In the genomic region with DNA sequence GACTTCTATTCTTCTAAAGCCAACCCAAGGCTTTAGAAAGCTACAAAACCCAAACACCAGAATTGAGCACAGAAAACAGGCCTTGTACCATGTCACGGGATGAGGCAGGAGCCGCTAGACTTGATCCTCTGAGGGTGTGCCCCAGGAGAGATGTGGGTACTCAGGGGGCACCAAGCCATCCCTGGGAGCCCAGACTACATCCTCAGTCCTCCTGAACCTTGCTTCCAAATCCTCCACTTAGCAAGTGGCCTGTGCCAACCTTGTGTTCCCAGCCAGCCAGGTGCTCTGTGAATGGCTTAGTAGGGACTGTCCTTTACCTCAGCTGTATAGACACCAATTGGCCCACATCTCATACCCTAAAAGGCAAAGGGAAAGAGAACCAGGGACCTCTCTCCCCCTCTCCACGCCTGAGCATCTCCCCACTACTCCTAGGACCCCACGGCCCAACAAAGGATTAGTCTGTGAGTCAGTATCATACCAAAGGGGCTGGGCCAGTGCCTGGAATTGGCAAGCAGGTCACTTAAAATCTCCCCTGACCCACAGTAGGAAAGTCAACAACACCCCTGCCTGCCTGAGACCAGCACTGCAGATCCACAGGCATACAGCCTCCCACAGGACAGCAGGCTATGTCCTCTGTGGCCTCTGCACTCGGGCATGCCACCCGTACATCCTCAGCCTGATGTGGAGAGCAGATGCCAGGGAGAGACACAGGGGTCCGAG, we compare ENCODE assay signal across 21 mouse cellular contexts. TPM values are rescaled to one million over a fixed set of nuclear protein-coding genes. Genes with fewer than 3 reads are reported as not detected.
DNase-seq lines count a peak whose midpoint lies in the region; ATAC-seq lines count a peak whose summit lies in the region.
"Had no signal": no experiment of that assay in that cellular context is flagged by ENCODE, and none has a peak within 500 bp of the region (broad histone marks: within the 10 kb centered on the region; RNA-seq: fewer than 3 reads in every experiment).

No protein-coding gene starts in this region.

- 86% methylated on average over 7 of the region's 7 CpGs for WGBS in forebrain, embryonic 10.5 days
- WGBS in forebrain, embryonic 16.5 days: 88% methylated on average over 7 of the region's 7 CpGs
- WGBS in midbrain, embryonic 13.5 days: 86% methylated on average over 7 of the region's 7 CpGs
- WGBS in midbrain, embryonic 11.5 days: 82% methylated on average over 7 of the region's 7 CpGs
- WGBS in liver, embryonic 11.5 days: 75% methylated on average over 7 of the region's 7 CpGs

- peaks cover 97% of the 10 kb centered on the region for H3K4me1 ChIP-seq in forebrain, embryonic 10.5 days
- H3K4me1 ChIP-seq in forebrain, embryonic 16.5 days (replicated peaks; ENCODE audit: control insufficient read depth, insufficient read depth, low read length): peaks cover 18% of the 10 kb centered on the region
- peaks cover 94% of the 10 kb centered on the region for H3K4me1 ChIP-seq in midbrain, embryonic 13.5 days (replicated peaks)
- H3K4me1 ChIP-seq in midbrain, embryonic 11.5 days (ENCODE audit: control insufficient read depth, insufficient read depth, low read length): peaks cover 51% of the 10 kb centered on the region
- no peaks in the 10 kb centered on the region for H3K4me1 ChIP-seq in liver, embryonic 11.5 days (replicated peaks; ENCODE audit: control insufficient read depth, insufficient read depth, low read length)

- peak overlapping the region; percentile 93 for H3K27ac ChIP-seq in forebrain, embryonic 10.5 days
- H3K27ac ChIP-seq in forebrain, embryonic 16.5 days (ENCODE audit: low read length): no peak overlapping the region
- 0 out of 2 replicates have a peak overlapping the region, but pooled peaks have one; percentile 11 for H3K27ac ChIP-seq in midbrain, embryonic 13.5 days
- H3K27ac ChIP-seq in midbrain, embryonic 11.5 days (ENCODE audit: low read depth, low read length): no peak overlapping the region
- no peak overlapping the region for H3K27ac ChIP-seq in liver, embryonic 11.5 days (ENCODE audit: low read depth, low read length)
- H3K27ac ChIP-seq: embryonic facial prominence, embryonic 15.5 days; forebrain, embryonic 15.5 days; heart, embryonic 10.5 days had no signal

- 0 out of 2 replicates have a peak, but pooled peaks cover 5% of the 10 kb centered on the region for H3K9me3 ChIP-seq in forebrain, embryonic 10.5 days
- H3K9me3 ChIP-seq in forebrain, embryonic 16.5 days (ENCODE audit: control insufficient read depth, low read length): no peaks in the 10 kb centered on the region
- H3K9me3 ChIP-seq in midbrain, embryonic 13.5 days: no peaks in the 10 kb centered on the region
- no peaks in the 10 kb centered on the region for H3K9me3 ChIP-seq in midbrain, embryonic 11.5 days (ENCODE audit: control insufficient read depth, low read length)
- no peaks in the 10 kb centered on the region for H3K9me3 ChIP-seq in liver, embryonic 11.5 days (ENCODE audit: control insufficient read depth, low read length)
- H3K9me3 ChIP-seq: embryonic facial prominence, embryonic 15.5 days; forebrain, embryonic 15.5 days; heart, embryonic 10.5 days had no signal

- H3K27me3 ChIP-seq in forebrain, embryonic 10.5 days (ENCODE audit: poor library complexity, severe bottlenecking): peaks cover 98% of the 10 kb centered on the region
- H3K27me3 ChIP-seq in forebrain, embryonic 16.5 days (replicated peaks; ENCODE audit: control insufficient read depth, insufficient read depth, low read length): peaks cover 11% of the 10 kb centered on the region
- peaks cover 44% of the 10 kb centered on the region for H3K27me3 ChIP-seq in midbrain, embryonic 13.5 days
- H3K27me3 ChIP-seq in midbrain, embryonic 11.5 days (ENCODE audit: control insufficient read depth, insufficient read depth, low read length): peaks cover 16% of the 10 kb centered on the region
- H3K27me3 ChIP-seq in liver, embryonic 11.5 days (replicated peaks; ENCODE audit: control insufficient read depth, insufficient read depth, low read length): peaks cover 88% of the 10 kb centered on the region

- H3K4me2 ChIP-seq in forebrain, embryonic 16.5 days (ENCODE audit: low read length): no peak overlapping the region
- no peak overlapping the region for H3K4me2 ChIP-seq in midbrain, embryonic 13.5 days (replicated peaks)
- no peak overlapping the region for H3K4me2 ChIP-seq in midbrain, embryonic 11.5 days
- no peak overlapping the region for H3K4me2 ChIP-seq in liver, embryonic 11.5 days
- H3K4me2 ChIP-seq: embryonic facial prominence, embryonic 15.5 days; forebrain, embryonic 15.5 days had no signal

- H3K9ac ChIP-seq in forebrain, embryonic 16.5 days (replicated peaks; ENCODE audit: low read depth, low read length): no peak overlapping the region
- H3K9ac ChIP-seq in midbrain, embryonic 13.5 days (replicated peaks): peak overlapping the region; percentile 46; the same call in 1 of the 2 replicates
- H3K9ac ChIP-seq in midbrain, embryonic 11.5 days (ENCODE audit: low read length): no peak overlapping the region
- H3K9ac ChIP-seq in liver, embryonic 11.5 days (ENCODE audit: low read depth, low read length): no peak overlapping the region
- H3K9ac ChIP-seq: embryonic facial prominence, embryonic 15.5 days; forebrain, embryonic 15.5 days had no signal

- no peak for ATAC-seq in forebrain, embryonic 16.5 days
- no peak for ATAC-seq in midbrain, embryonic 13.5 days
- ATAC-seq in midbrain, embryonic 11.5 days (ENCODE audit: low FRiP score): no peak
- ATAC-seq in liver, embryonic 11.5 days (replicated peaks; ENCODE audit: low FRiP score): no peak
- ATAC-seq: forebrain, embryonic 15.5 days; hindbrain, embryonic 16.5 days; inflammation-experienced regulatory T-cells, adult 6 months; intestine, postnatal 0 days had no signal

- no peak for DNase-seq in forebrain, embryonic 10.5 days (ENCODE audit: extremely low spot score, low spot score)
- DNase-seq in midbrain, embryonic 11.5 days (ENCODE audit: low spot score, missing footprints): no peak
- peak; percentile 55 to 56 for DNase-seq in cerebellum, postnatal 25 days
- no peak for DNase-seq in liver, embryonic 11.5 days (ENCODE audit: low spot score)
- DNase-seq: adrenal gland, adult 2 months; adrenal gland, postnatal 25 days; embryo, embryonic 11 days; gastrocnemius, postnatal 10 days; heart, adult 18-20 months; heart, postnatal 10 days; heart, postnatal 4 days had no signal

- H3K36me3 ChIP-seq in forebrain, embryonic 10.5 days (replicated peaks): no peaks in the 10 kb centered on the region
- H3K36me3 ChIP-seq in forebrain, embryonic 16.5 days (ENCODE audit: control insufficient read depth, insufficient read depth): no peaks in the 10 kb centered on the region
- H3K36me3 ChIP-seq in midbrain, embryonic 13.5 days: no peaks in the 10 kb centered on the region
- no peaks in the 10 kb centered on the region for H3K36me3 ChIP-seq in midbrain, embryonic 11.5 days (ENCODE audit: control insufficient read depth, insufficient read depth, low read length)
- H3K36me3 ChIP-seq in liver, embryonic 11.5 days (ENCODE audit: control insufficient read depth, insufficient read depth, low read length): no peaks in the 10 kb centered on the region
- H3K36me3 ChIP-seq: embryonic facial prominence, embryonic 15.5 days; forebrain, embryonic 15.5 days; heart, embryonic 10.5 days had no signal

- no peak overlapping the region for H3K4me3 ChIP-seq in forebrain, embryonic 10.5 days
- H3K4me3 ChIP-seq in forebrain, embryonic 16.5 days (replicated peaks; ENCODE audit: low read length): no peak overlapping the region
- no peak overlapping the region for H3K4me3 ChIP-seq in midbrain, embryonic 13.5 days (replicated peaks)
- no peak overlapping the region for H3K4me3 ChIP-seq in midbrain, embryonic 11.5 days (ENCODE audit: low read depth, low read length)
- no peak overlapping the region for H3K4me3 ChIP-seq in liver, embryonic 11.5 days (ENCODE audit: low read depth, low read length)
- H3K4me3 ChIP-seq: embryonic facial prominence, embryonic 15.5 days; erythroblast, embryonic 14.5 days; forebrain, embryonic 15.5 days; heart, embryonic 10.5 days had no signal

RNA-seq across cellular contexts. Expression of a gene that starts 14.2 kb away (rescaled TPM):
- 0.61 and 0.73 TPM in 2 replicates for polyA plus RNA-seq in forebrain, embryonic 10.5 days (2016; fragmentation: Nextera tagmentation; extraction: Ambion mirVana)
- 3.0 and 4.0 TPM in 2 replicates for polyA plus RNA-seq in forebrain, embryonic 16.5 days (2015; fragmentation: Nextera tagmentation; extraction: Ambion mirVana)
- 5.8 and 6.1 TPM in 2 replicates for polyA plus RNA-seq in midbrain, embryonic 13.5 days (2015; fragmentation: Nextera tagmentation; extraction: Ambion mirVana)
- 3.5 and 3.6 TPM in 2 replicates for polyA plus RNA-seq in midbrain, embryonic 11.5 days (2014; fragmentation: Nextera tagmentation; extraction: Ambion mirVana)
- polyA plus RNA-seq in liver, embryonic 11.5 days (2014; fragmentation: Nextera tagmentation; extraction: Ambion mirVana): 0.12 and 0.18 TPM in 2 replicates
- polyA plus RNA-seq: erythroblast, embryonic 14.5 days; heart, embryonic 14.5 days had no signal

RNA-seq across cellular contexts. Expression of a gene that starts 49.3 kb away (rescaled TPM):
- polyA plus RNA-seq in forebrain, embryonic 10.5 days (2016; fragmentation: Nextera tagmentation; extraction: Ambion mirVana): 821 and 911 TPM in 2 replicates
- polyA plus RNA-seq in forebrain, embryonic 16.5 days (2015; fragmentation: Nextera tagmentation; extraction: Ambion mirVana): 107 and 113 TPM in 2 replicates
- polyA plus RNA-seq in midbrain, embryonic 13.5 days (2015; fragmentation: Nextera tagmentation; extraction: Ambion mirVana): 120 and 124 TPM in 2 replicates
- 354 and 406 TPM in 2 replicates for polyA plus RNA-seq in midbrain, embryonic 11.5 days (2014; fragmentation: Nextera tagmentation; extraction: Ambion mirVana)
- polyA plus RNA-seq in liver, embryonic 11.5 days (2014; fragmentation: Nextera tagmentation; extraction: Ambion mirVana): 667 and 675 TPM in 2 replicates

RNA-seq across cellular contexts. Expression of a gene that starts 58.5 kb away (rescaled TPM):
- polyA plus RNA-seq in forebrain, embryonic 10.5 days (2016; fragmentation: Nextera tagmentation; extraction: Ambion mirVana): 12.5 and 12.7 TPM in 2 replicates
- 31.9 and 49.8 TPM in 2 replicates for polyA plus RNA-seq in forebrain, embryonic 16.5 days (2015; fragmentation: Nextera tagmentation; extraction: Ambion mirVana)
- polyA plus RNA-seq in midbrain, embryonic 13.5 days (2015; fragmentation: Nextera tagmentation; extraction: Ambion mirVana): 33.4 and 36.8 TPM in 2 replicates
- 14.8 and 20.2 TPM in 2 replicates for polyA plus RNA-seq in midbrain, embryonic 11.5 days (2014; fragmentation: Nextera tagmentation; extraction: Ambion mirVana)
- 23.6 and 28.4 TPM in 2 replicates for polyA plus RNA-seq in liver, embryonic 11.5 days (2014; fragmentation: Nextera tagmentation; extraction: Ambion mirVana)

Comparison
In these comparisons a context has a peak if more than half of its experiments do, and no peak if none do; other contexts are left out.
1. H3K27ac ChIP-seq: peak in forebrain, embryonic 10.5 days (single experiment) and midbrain, embryonic 13.5 days (single experiment); none in forebrain, embryonic 16.5 days (single experiment), midbrain, embryonic 11.5 days (single experiment) and liver, embryonic 11.5 days (single experiment).
2. DNase-seq: peak in cerebellum, postnatal 25 days (2 of 2); none in forebrain, embryonic 10.5 days (single experiment), midbrain, embryonic 11.5 days (single experiment) and liver, embryonic 11.5 days (single experiment).